ENCODE assay signal across 11 mouse cellular contexts in the genomic region with DNA sequence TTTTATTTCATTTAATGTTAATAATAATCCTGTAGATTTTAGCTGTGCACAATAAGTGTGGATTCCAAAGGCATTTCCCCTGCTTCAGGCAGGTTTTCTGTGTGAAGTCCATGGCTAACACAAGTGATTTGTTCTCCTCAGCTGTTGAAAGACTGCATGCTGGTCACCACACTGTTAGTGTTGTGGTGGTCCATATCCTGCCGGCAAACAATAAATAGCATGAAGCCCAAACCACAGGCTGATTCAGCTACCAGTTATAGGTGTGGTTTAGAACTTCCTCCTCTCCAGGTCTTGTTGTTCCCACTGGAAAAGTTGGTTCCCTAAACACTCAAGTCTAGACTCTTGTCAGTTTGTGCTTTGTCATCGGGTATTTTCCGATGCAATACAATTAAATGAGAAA.
"Had no signal": no experiment of that assay in that cellular context is flagged by ENCODE, and none has a peak within 500 bp of the region (broad histone marks: within the 10 kb centered on the region; RNA-seq: fewer than 3 reads in every experiment).

No protein-coding gene starts in this region.

- H3K27ac ChIP-seq: kidney, embryonic 15.5 days; liver, embryonic 13.5 days had no signal

- H3K27me3 ChIP-seq: kidney, embryonic 15.5 days; liver, embryonic 13.5 days had no signal

- H3K4me1 ChIP-seq: kidney, embryonic 15.5 days; liver, embryonic 13.5 days had no signal

- DNase-seq: kidney, adult 8-10 months; kidney, postnatal 10 days; kidney, postnatal 36 days; liver, embryonic 13.5 days; lung, adult 2 months; lung, postnatal 14 days; lung, postnatal 4 days; midbrain, embryonic 14.5 days; thymus, adult 18-20 months; thymus, postnatal 4 days had no signal

- H3K4me3 ChIP-seq: kidney, embryonic 15.5 days; liver, embryonic 13.5 days had no signal

- H3K36me3 ChIP-seq: kidney, embryonic 15.5 days; liver, embryonic 13.5 days had no signal
